16 mouse cellular contexts compared by ENCODE assay signal in the genomic region with DNA sequence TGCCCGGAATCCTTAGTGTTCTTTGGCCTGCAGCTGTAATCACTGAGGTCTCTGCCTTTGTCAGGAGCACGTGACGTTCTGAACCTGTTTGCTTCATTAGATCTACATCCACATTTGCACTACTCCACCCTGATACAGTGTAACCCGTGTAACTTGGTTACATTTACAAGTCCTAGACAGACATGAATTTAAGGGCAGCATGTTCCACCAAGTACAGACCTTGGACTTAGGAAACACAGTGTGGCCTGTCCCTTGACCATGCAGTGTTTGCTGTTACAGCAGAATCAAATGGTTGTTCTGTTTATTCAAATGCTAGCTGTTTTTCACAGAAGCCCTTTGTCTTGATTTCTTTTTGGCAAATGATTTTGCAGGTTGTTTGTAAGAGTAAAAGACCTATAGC.
"Had no signal": no experiment of that assay in that cellular context is flagged by ENCODE, and none has a peak within 500 bp of the region (broad histone marks: within the 10 kb centered on the region; RNA-seq: fewer than 3 reads in every experiment).

No protein-coding gene starts in this region.

- DNase-seq: kidney, adult 18-20 months; kidney, postnatal 25 days; left cerebral cortex, postnatal 4 days; lung, adult 2 months; lung, postnatal 14 days; lung, postnatal 4 days; midbrain, embryonic 14.5 days; right cerebral cortex, postnatal 4 days; spleen, adult 18-20 months; thymus, postnatal 25 days had no signal

- H3K9ac ChIP-seq: hindbrain, embryonic 15.5 days; limb, embryonic 12.5 days; limb, embryonic 15.5 days; stomach, embryonic 15.5 days had no signal

- H3K9me3 ChIP-seq: hindbrain, embryonic 15.5 days; limb, embryonic 12.5 days; limb, embryonic 15.5 days; stomach, embryonic 15.5 days had no signal

- H3K4me3 ChIP-seq: hindbrain, embryonic 15.5 days; limb, embryonic 12.5 days; limb, embryonic 15.5 days; stomach, embryonic 15.5 days had no signal

- H3K27ac ChIP-seq: hindbrain, embryonic 15.5 days; kidney, postnatal 0 days; limb, embryonic 12.5 days; limb, embryonic 15.5 days; stomach, embryonic 15.5 days had no signal

- H3K27me3 ChIP-seq: hindbrain, embryonic 15.5 days; limb, embryonic 12.5 days; limb, embryonic 15.5 days; stomach, embryonic 15.5 days had no signal

- H3K4me2 ChIP-seq: hindbrain, embryonic 15.5 days; limb, embryonic 12.5 days; limb, embryonic 15.5 days; midbrain, embryonic 11.5 days; stomach, embryonic 15.5 days had no signal

- H3K4me1 ChIP-seq: hindbrain, embryonic 15.5 days; limb, embryonic 12.5 days; limb, embryonic 15.5 days; stomach, embryonic 15.5 days had no signal
